Mouse (Mus musculus) liver, embryonic 14.5 days (tissue): Measurements from ENCODE around the gene D430041D05Rik.

Source experiments
- CTCF ChIP-seq: IDR thresholded peaks from 2 replicates; pipeline ENCODE4 v1.5.1; 2016; ENCODE audit warnings: antibody characterized with exemption, low read depth, control low read depth
- EP300 ChIP-seq: IDR thresholded peaks from 2 replicates; pipeline ENCODE4 v1.6.1; 2016; ENCODE audit warnings: antibody characterized with exemption, low read depth

DNA sequence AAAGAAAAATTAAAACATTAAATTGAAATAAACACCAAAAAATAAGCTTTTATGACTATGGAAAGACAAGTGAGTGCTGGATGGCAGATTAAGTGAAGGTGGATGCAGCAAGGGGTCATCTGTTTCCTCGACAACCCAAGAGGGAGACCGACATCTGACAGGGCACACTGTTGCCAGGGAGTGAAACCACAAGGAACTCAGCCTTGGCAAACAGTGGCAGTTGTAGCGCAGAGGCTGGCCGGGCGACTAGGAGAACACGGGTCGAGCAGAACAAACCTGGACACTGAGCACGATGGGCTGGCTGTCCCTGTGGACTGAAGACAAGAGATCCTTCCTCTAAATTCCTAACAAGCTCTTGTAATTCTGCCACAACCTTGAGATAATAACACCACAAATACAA, 94.3 kb downstream of the D430041D05Rik start:
- TF ChIP-seq CTCF (no peak), EP300 (no peak)
